Mouse (Mus musculus): ENCODE measurements around the gene Npas1. TPM values are rescaled to one million over a fixed set of nuclear protein-coding genes. Genes with fewer than 3 reads are reported as not detected.

Npas1 gene
- polyA plus RNA-seq, 2 experiments, result 0.03 to 0.15 TPM

- DNase-seq (ENCODE audit: low spot score) (no peak), ATAC-seq (ENCODE audit: low FRiP score, low read depth) (no peak)
- Histone ChIP-seq H3K4me2 (replicated peaks; ENCODE audit: low read depth, low read length, severe bottlenecking) (no peak overlapping the region), H3K4me3 (replicated peaks; ENCODE audit: low read length) (no peak overlapping the region), H3K27ac (replicated peaks; ENCODE audit: low read depth, low read length) (no peak overlapping the region), H3K27me3 (ENCODE audit: control insufficient read depth, insufficient read depth, low read length) (no peaks in the 10 kb centered on the region), H3K4me1 (ENCODE audit: control insufficient read depth, insufficient read depth, low read length) (no peaks in the 10 kb centered on the region), H3K9ac (ENCODE audit: low read depth, low read length, severe bottlenecking) (no peak overlapping the region), H3K36me3 (ENCODE audit: control insufficient read depth, insufficient read depth, low read length) (peaks cover 48% of the 10 kb centered on the region), H3K9me3 (ENCODE audit: control insufficient read depth, low read length) (no peaks in the 10 kb centered on the region)
- no peak for TF ChIP-seq POLR2A (IDR thresholded peaks at IDR 0.05; ENCODE audit: borderline replicate concordance, extremely low read depth, insufficient read depth, insufficient read length)
- WGBS, result 84% methylated on average over 3 of the region's 3 CpGs
Observed at GRCm38 (mm10) chr7:16496260-16496659, 18.7 kb upstream of the Npas1 start.

- DNase-seq (ENCODE audit: low spot score) (no peak), ATAC-seq (ENCODE audit: low FRiP score, low read depth) (no peak)
- 47% methylated on average over 2 of the region's 2 CpGs for WGBS
- no peak overlapping the region for H3K9ac ChIP-seq (ENCODE audit: low read depth, low read length, severe bottlenecking)
- H3K27ac ChIP-seq (replicated peaks; ENCODE audit: low read depth, low read length), result no peak overlapping the region
- peaks cover 30% of the 10 kb centered on the region for H3K36me3 ChIP-seq (ENCODE audit: control insufficient read depth, insufficient read depth, low read length)
- TF ChIP-seq POLR2A (IDR thresholded peaks at IDR 0.05; ENCODE audit: borderline replicate concordance, extremely low read depth, insufficient read depth, insufficient read length), result no peak
- no peak overlapping the region for H3K4me2 ChIP-seq (replicated peaks; ENCODE audit: low read depth, low read length, severe bottlenecking)
- H3K4me1 ChIP-seq (ENCODE audit: control insufficient read depth, insufficient read depth, low read length), result no peaks in the 10 kb centered on the region
- no peaks in the 10 kb centered on the region for H3K9me3 ChIP-seq (ENCODE audit: control insufficient read depth, low read length)
- no peaks in the 10 kb centered on the region for H3K27me3 ChIP-seq (ENCODE audit: control insufficient read depth, insufficient read depth, low read length)
- H3K4me3 ChIP-seq (replicated peaks; ENCODE audit: low read length), result no peak overlapping the region
Observed at GRCm38 (mm10) chr7:16493361-16493760, 15.8 kb upstream of the Npas1 start.

- no peak for ATAC-seq (ENCODE audit: low FRiP score, low read depth)
- 62% methylated on average over 3 of the region's 3 CpGs for WGBS
- Histone ChIP-seq H3K27ac (replicated peaks; ENCODE audit: low read depth, low read length) (no peak overlapping the region), H3K36me3 (ENCODE audit: control insufficient read depth, insufficient read depth, low read length) (peaks cover 18% of the 10 kb centered on the region), H3K4me2 (replicated peaks; ENCODE audit: low read depth, low read length, severe bottlenecking) (no peak overlapping the region), H3K9ac (ENCODE audit: low read depth, low read length, severe bottlenecking) (no peak overlapping the region), H3K9me3 (ENCODE audit: control insufficient read depth, low read length) (no peaks in the 10 kb centered on the region), H3K4me3 (replicated peaks; ENCODE audit: low read length) (no peak overlapping the region), H3K27me3 (ENCODE audit: control insufficient read depth, insufficient read depth, low read length) (no peaks in the 10 kb centered on the region), H3K4me1 (ENCODE audit: control insufficient read depth, insufficient read depth, low read length) (no peaks in the 10 kb centered on the region)
- TF ChIP-seq POLR2A (IDR thresholded peaks at IDR 0.05; ENCODE audit: borderline replicate concordance, extremely low read depth, insufficient read depth, insufficient read length), result no peak
- DNase-seq (ENCODE audit: low spot score), result no peak
Observed at GRCm38 (mm10) chr7:16492211-16492610, 14.7 kb upstream of the Npas1 start.

- Histone ChIP-seq H3K36me3 (ENCODE audit: control insufficient read depth, insufficient read depth, low read length) (peaks cover 14% of the 10 kb centered on the region), H3K27me3 (ENCODE audit: control insufficient read depth, insufficient read depth, low read length) (no peaks in the 10 kb centered on the region), H3K27ac (replicated peaks; ENCODE audit: low read depth, low read length) (no peak overlapping the region), H3K9ac (ENCODE audit: low read depth, low read length, severe bottlenecking) (no peak overlapping the region), H3K9me3 (ENCODE audit: control insufficient read depth, low read length) (no peaks in the 10 kb centered on the region), H3K4me3 (replicated peaks; ENCODE audit: low read length) (no peak overlapping the region), H3K4me2 (replicated peaks; ENCODE audit: low read depth, low read length, severe bottlenecking) (no peak overlapping the region), H3K4me1 (ENCODE audit: control insufficient read depth, insufficient read depth, low read length) (no peaks in the 10 kb centered on the region)
- ATAC-seq (ENCODE audit: low FRiP score, low read depth) (peak; percentile 19; the same call in 1 of the 2 replicates), DNase-seq (ENCODE audit: low spot score) (peak; percentile 62)
- WGBS, result 37% methylated on average over 3 of the region's 3 CpGs
- no peak for TF ChIP-seq POLR2A (IDR thresholded peaks at IDR 0.05; ENCODE audit: borderline replicate concordance, extremely low read depth, insufficient read depth, insufficient read length)
Observed at GRCm38 (mm10) chr7:16491759-16492158, 14.2 kb upstream of the Npas1 start.

GRCm38 (mm10) chr7:16489948-16490347, 12.4 kb upstream of the Npas1 start:
- Histone ChIP-seq H3K4me3 (replicated peaks; ENCODE audit: low read length) (no peak overlapping the region), H3K9me3 (ENCODE audit: control insufficient read depth, low read length) (no peaks in the 10 kb centered on the region), H3K4me2 (replicated peaks; ENCODE audit: low read depth, low read length, severe bottlenecking) (no peak overlapping the region), H3K36me3 (ENCODE audit: control insufficient read depth, insufficient read depth, low read length) (no peaks in the 10 kb centered on the region), H3K27me3 (ENCODE audit: control insufficient read depth, insufficient read depth, low read length) (no peaks in the 10 kb centered on the region), H3K9ac (ENCODE audit: low read depth, low read length, severe bottlenecking) (no peak overlapping the region), H3K27ac (replicated peaks; ENCODE audit: low read depth, low read length) (no peak overlapping the region), H3K4me1 (ENCODE audit: control insufficient read depth, insufficient read depth, low read length) (no peaks in the 10 kb centered on the region)
- no peak for TF ChIP-seq POLR2A (IDR thresholded peaks at IDR 0.05; ENCODE audit: borderline replicate concordance, extremely low read depth, insufficient read depth, insufficient read length)
- ATAC-seq (ENCODE audit: low FRiP score, low read depth) (no peak), DNase-seq (ENCODE audit: low spot score) (no peak)
- 87% methylated on average over 9 of the region's 9 CpGs for WGBS

GRCm38 (mm10) chr7:16488816-16489215, 11.3 kb upstream of the Npas1 start:
- no peaks in the 10 kb centered on the region for H3K4me1 ChIP-seq (ENCODE audit: control insufficient read depth, insufficient read depth, low read length)
- no peaks in the 10 kb centered on the region for H3K27me3 ChIP-seq (ENCODE audit: control insufficient read depth, insufficient read depth, low read length)
- H3K27ac ChIP-seq (replicated peaks; ENCODE audit: low read depth, low read length), result no peak overlapping the region
- H3K4me2 ChIP-seq (replicated peaks; ENCODE audit: low read depth, low read length, severe bottlenecking), result no peak overlapping the region
- H3K9me3 ChIP-seq (ENCODE audit: control insufficient read depth, low read length), result no peaks in the 10 kb centered on the region
- no peak overlapping the region for H3K9ac ChIP-seq (ENCODE audit: low read depth, low read length, severe bottlenecking)
- TF ChIP-seq POLR2A (IDR thresholded peaks at IDR 0.05; ENCODE audit: borderline replicate concordance, extremely low read depth, insufficient read depth, insufficient read length), result no peak
- H3K36me3 ChIP-seq (ENCODE audit: control insufficient read depth, insufficient read depth, low read length), result no peaks in the 10 kb centered on the region
- DNase-seq (ENCODE audit: low spot score) (no peak), ATAC-seq (ENCODE audit: low FRiP score, low read depth) (no peak)
- no peak overlapping the region for H3K4me3 ChIP-seq (replicated peaks; ENCODE audit: low read length)

Data from limb, embryonic 14.5 days (tissue).